Mouse (Mus musculus) bone marrow macrophage, adult 2 months (primary cell): ENCODE measurements around the gene Sec22c.

Source experiments
- CTCF ChIP-seq: IDR thresholded peaks from 2 replicates; pipeline ENCODE4 v1.5.1; 2012; ENCODE audit warnings: low read depth, mild to moderate bottlenecking, low read length, moderate library complexity
- POLR2A ChIP-seq: IDR thresholded peaks from 2 replicates; pipeline ENCODE4 v1.6.1; 2012; ENCODE audit warnings: mild to moderate bottlenecking, low read depth, low read length, borderline replicate concordance

- TF ChIP-seq CTCF (no peak), POLR2A (no peak)
Observed at GRCm38 (mm10) chr9:121656322-121656721, 49.0 kb downstream of the Sec22c start.
